Mouse (Mus musculus) hindbrain, embryonic 12.5 days (tissue): ENCODE measurements around the gene Atp13a2. TPM values are rescaled to one million over a fixed set of nuclear protein-coding genes. Genes with fewer than 3 reads are reported as not detected.

ENCODE experiments used
- ATAC-seq: fragments of 200-750 bp; cut with Nextera tagmentation; 2 replicates; pipeline ENCODE4 v1.8.0; 2017; ENCODE audit warnings: moderate TSS enrichment; ENCODE audit not compliant: low FRiP score
- H3K27ac ChIP-seq: fragments of 300-500 bp; sonication (generic); 2 replicates; pipeline ENCODE4 v1.5.1; 2016; ENCODE audit warnings: mild to moderate bottlenecking
- H3K27me3 ChIP-seq: fragments of 300-500 bp; sonication (generic); 2 replicates; pipeline ENCODE4 v1.6.1; 2016; ENCODE audit warnings: mild to moderate bottlenecking
- H3K36me3 ChIP-seq: fragments of 300-500 bp; sonication (generic); 2 replicates; pipeline ENCODE4 v1.6.1; 2016; ENCODE audit warnings: mild to moderate bottlenecking
- H3K4me1 ChIP-seq: fragments of 300-500 bp; sonication (generic); 2 replicates; pipeline ENCODE4 v1.6.1; 2016
- H3K4me2 ChIP-seq: fragments of 300-500 bp; sonication (generic); replicated peaks from 2 replicates; pipeline ENCODE4 v1.6.1; 2016; ENCODE audit warnings: mild to moderate bottlenecking
- H3K4me3 ChIP-seq: fragments of 300-500 bp; sonication (generic); 2 replicates; pipeline ENCODE4 v1.5.1; 2016; ENCODE audit warnings: mild to moderate bottlenecking
- H3K9ac ChIP-seq: fragments of 300-500 bp; sonication (generic); 2 replicates; pipeline ENCODE4 v1.6.1; 2016; ENCODE audit warnings: mild to moderate bottlenecking, moderate library complexity
- H3K9me3 ChIP-seq: fragments of 300-500 bp; sonication (generic); replicated peaks from 2 replicates; pipeline ENCODE4 v1.6.1; 2016; ENCODE audit warnings: mild to moderate bottlenecking
- WGBS: fragments of 180-500 bp; shearing (Covaris S2); methylation state at CpG from one replicate; pipeline ENCODE4 v1.1.7; 2016; 5-methylcytosine and 5-hydroxymethylcytosine counted together
- polyA plus RNA-seq: library from polyadenylated mRNA; unstranded; fragments of >200 nt; fragmentation: Nextera tagmentation; extraction: Ambion mirVana; gene quantifications from 2 replicates; pipeline ENCODE4 v1.2.1, GENCODE M21; 2016

The Atp13a2 gene
- polyA plus RNA-seq, 1 experiment from 2014 or later = 113 TPM

GRCm38 (mm10) chr4:140986024-140986710 is 506 bp upstream of the Atp13a2 start:
- Histone ChIP-seq H3K4me2 (peak overlapping the region; percentile 86), H3K4me1 (peaks cover 47% of the 10 kb centered on the region), H3K4me3 (peak overlapping the region; percentile 90), H3K36me3 (0 out of 2 replicates have a peak, but pooled peaks cover 4% of the 10 kb centered on the region), H3K9ac (peak overlapping the region; percentile 98), H3K9me3 (0 out of 2 replicates have a peak, but pooled peaks cover 7% of the 10 kb centered on the region), H3K27ac (peak overlapping the region; percentile 82), H3K27me3 (no peaks in the 10 kb centered on the region)
- WGBS = 35% methylated on average over 14 of the region's 15 CpGs
- peak; percentile 41 for ATAC-seq

GRCm38 (mm10) chr4:140987476-140987875 is 803 bp downstream of the Atp13a2 start:
- Histone ChIP-seq H3K4me1 (peaks cover 50% of the 10 kb centered on the region), H3K36me3 (peaks cover 11% of the 10 kb centered on the region), H3K4me3 (peak overlapping the region; percentile 90), H3K27me3 (no peaks in the 10 kb centered on the region), H3K9ac (peak overlapping the region; percentile 98), H3K27ac (peak overlapping the region; percentile 17; the same call in 1 of the 2 replicates), H3K9me3 (no peaks in the 10 kb centered on the region), H3K4me2 (peak overlapping the region; percentile 86)
- no peak for ATAC-seq
- WGBS = 32% methylated on average over 7 of the region's 7 CpGs

- Histone ChIP-seq H3K9ac (no peak overlapping the region), H3K9me3 (no peaks in the 10 kb centered on the region)
Observed at GRCm38 (mm10) chr4:140988706-140989290, 2.1 kb downstream of the Atp13a2 start.

GRCm38 (mm10) chr4:140989447-140989846 is 2.8 kb downstream of the Atp13a2 start:
- Histone ChIP-seq H3K27me3 (no peaks in the 10 kb centered on the region), H3K4me2 (no peak overlapping the region), H3K27ac (no peak overlapping the region), H3K4me1 (peaks cover 40% of the 10 kb centered on the region), H3K4me3 (no peak overlapping the region), H3K36me3 (peaks cover 29% of the 10 kb centered on the region), H3K9me3 (no peaks in the 10 kb centered on the region), H3K9ac (peak overlapping the region; percentile 27; the same call in 1 of the 2 replicates)
- no peak for ATAC-seq
- WGBS = 86% methylated on average over 14 of the region's 14 CpGs

More at GRCm38 (mm10) chr4:140988706-140989290, 2.1 kb downstream of the Atp13a2 start:
- H3K4me2 ChIP-seq = peak overlapping the region; percentile 86
- H3K4me3 ChIP-seq = no peak overlapping the region
- no peaks in the 10 kb centered on the region for H3K27me3 ChIP-seq
- H3K27ac ChIP-seq = no peak overlapping the region; the same call in 1 of the 2 replicates
- ATAC-seq = no peak
- H3K4me1 ChIP-seq = peaks cover 40% of the 10 kb centered on the region
- WGBS = 63% methylated on average over 7 of the region's 7 CpGs
- peaks cover 22% of the 10 kb centered on the region for H3K36me3 ChIP-seq

- Histone ChIP-seq H3K4me1 (peaks cover 35% of the 10 kb centered on the region), H3K27ac (no peak overlapping the region), H3K4me3 (no peak overlapping the region), H3K27me3 (no peaks in the 10 kb centered on the region), H3K4me2 (no peak overlapping the region), H3K9ac (no peak overlapping the region), H3K9me3 (no peaks in the 10 kb centered on the region), H3K36me3 (peaks cover 56% of the 10 kb centered on the region)
- 84% methylated on average over 20 of the region's 20 CpGs for WGBS
- no peak for ATAC-seq
Observed at GRCm38 (mm10) chr4:140992215-140992614, 5.5 kb downstream of the Atp13a2 start.

GRCm38 (mm10) chr4:140993846-140994245 is 7.2 kb downstream of the Atp13a2 start:
- Histone ChIP-seq H3K4me3 (no peak overlapping the region), H3K4me2 (no peak overlapping the region), H3K36me3 (peaks cover 69% of the 10 kb centered on the region), H3K9me3 (no peaks in the 10 kb centered on the region), H3K27me3 (no peaks in the 10 kb centered on the region), H3K4me1 (peaks cover 18% of the 10 kb centered on the region), H3K27ac (no peak overlapping the region), H3K9ac (no peak overlapping the region)
- ATAC-seq = no peak
- 77% methylated on average over 8 of the region's 8 CpGs for WGBS

- Histone ChIP-seq H3K36me3 (peaks cover 85% of the 10 kb centered on the region), H3K9ac (no peak overlapping the region), H3K4me1 (0 out of 2 replicates have a peak, but pooled peaks cover 3% of the 10 kb centered on the region), H3K27ac (no peak overlapping the region), H3K4me3 (no peak overlapping the region), H3K27me3 (no peaks in the 10 kb centered on the region), H3K4me2 (no peak overlapping the region), H3K9me3 (no peaks in the 10 kb centered on the region)
- 92% methylated on average over 8 of the region's 8 CpGs for WGBS
- ATAC-seq = no peak
Observed at GRCm38 (mm10) chr4:140995811-140996210, 9.1 kb downstream of the Atp13a2 start.

- 94% methylated on average over 9 of the region's 9 CpGs for WGBS
- Histone ChIP-seq H3K9me3 (no peaks in the 10 kb centered on the region), H3K4me1 (0 out of 2 replicates have a peak, but pooled peaks cover 3% of the 10 kb centered on the region), H3K4me3 (no peak overlapping the region), H3K4me2 (no peak overlapping the region), H3K27me3 (no peaks in the 10 kb centered on the region), H3K9ac (no peak overlapping the region), H3K27ac (no peak overlapping the region), H3K36me3 (peaks cover 95% of the 10 kb centered on the region)
- no peak for ATAC-seq
Observed at GRCm38 (mm10) chr4:140996812-140997211, 10.1 kb downstream of the Atp13a2 start.

- H3K4me2 ChIP-seq = no peak overlapping the region
- H3K9ac ChIP-seq = peak overlapping the region; percentile 6; the same call in 1 of the 2 replicates
- no peak for ATAC-seq
- peaks cover 71% of the 10 kb centered on the region for H3K36me3 ChIP-seq
- no peak overlapping the region for H3K4me3 ChIP-seq
- no peaks in the 10 kb centered on the region for H3K27me3 ChIP-seq
- H3K9me3 ChIP-seq = no peaks in the 10 kb centered on the region; the same call in 1 of the 2 replicates
- WGBS = 79% methylated on average over 13 of the region's 13 CpGs
- H3K4me1 ChIP-seq = peaks cover 7% of the 10 kb centered on the region
- no peak overlapping the region for H3K27ac ChIP-seq
Observed at GRCm38 (mm10) chr4:141005983-141006382, 19.3 kb downstream of the Atp13a2 start.

GRCm38 (mm10) chr4:141008028-141008427 is 21.4 kb downstream of the Atp13a2 start:
- H3K27me3 ChIP-seq = no peaks in the 10 kb centered on the region
- 91% methylated on average over 8 of the region's 8 CpGs for WGBS

GRCm38 (mm10) chr4:141010118-141010517 is 23.4 kb downstream of the Atp13a2 start, which contains the start of gene Mfap2:
TSS of gene Mfap2 (plus strand) at chr4:141010418.
- WGBS = 16% methylated on average over 7 of the region's 7 CpGs
- Histone ChIP-seq H3K9me3 (no peaks in the 10 kb centered on the region; the same call in 1 of the 2 replicates), H3K9ac (peak within 1 kb of the TSS; percentile 90), H3K27me3 (no peaks in the 10 kb centered on the region), H3K4me3 (peak within 1 kb of the TSS; percentile 74), H3K27ac (peak within 1 kb of the TSS; percentile 84), H3K4me1 (peaks cover 28% of the 10 kb centered on the region), H3K4me2 (peak within 1 kb of the TSS; percentile 65), H3K36me3 (peaks cover 57% of the 10 kb centered on the region)
- ATAC-seq = no peak

More at GRCm38 (mm10) chr4:141008028-141008427, 21.4 kb downstream of the Atp13a2 start:
- no peaks in the 10 kb centered on the region; the same call in 1 of the 2 replicates for H3K9me3 ChIP-seq
- H3K36me3 ChIP-seq = peaks cover 57% of the 10 kb centered on the region
- no peak overlapping the region; the same call in 1 of the 2 replicates for H3K27ac ChIP-seq
- ATAC-seq = no peak
- H3K4me2 ChIP-seq = no peak overlapping the region
- H3K9ac ChIP-seq = no peak overlapping the region
- no peak overlapping the region for H3K4me3 ChIP-seq
- peaks cover 25% of the 10 kb centered on the region for H3K4me1 ChIP-seq

GRCm38 (mm10) chr4:141010526-141010925 is 23.9 kb downstream of the Atp13a2 start:
- Histone ChIP-seq H3K4me3 (peak overlapping the region; percentile 74), H3K9ac (peak overlapping the region; percentile 90), H3K27ac (peak overlapping the region; percentile 84), H3K9me3 (no peaks in the 10 kb centered on the region; the same call in 1 of the 2 replicates), H3K4me1 (peaks cover 28% of the 10 kb centered on the region), H3K27me3 (no peaks in the 10 kb centered on the region), H3K4me2 (peak overlapping the region; percentile 65), H3K36me3 (peaks cover 57% of the 10 kb centered on the region)
- peak; percentile 76 for ATAC-seq
- under 1% methylated on average over 26 of the region's 26 CpGs for WGBS
